Mouse (Mus musculus) spleen, postnatal 10 days (tissue): ENCODE measurements around the gene Camk1d.
"Not testable (repeated sequence)": the region's sequence is repeated elsewhere in the genome, so short reads cannot be mapped to it uniquely, and the experiment has no call there.

Experiments used
- DNase-seq, 2 experiments: peaks; one replicate each; pipeline ENCODE4 v3.0.0; 2021 to 2022; ENCODE audit warnings: low spot score in 2 of 2

Gene Camk1d

DNA sequence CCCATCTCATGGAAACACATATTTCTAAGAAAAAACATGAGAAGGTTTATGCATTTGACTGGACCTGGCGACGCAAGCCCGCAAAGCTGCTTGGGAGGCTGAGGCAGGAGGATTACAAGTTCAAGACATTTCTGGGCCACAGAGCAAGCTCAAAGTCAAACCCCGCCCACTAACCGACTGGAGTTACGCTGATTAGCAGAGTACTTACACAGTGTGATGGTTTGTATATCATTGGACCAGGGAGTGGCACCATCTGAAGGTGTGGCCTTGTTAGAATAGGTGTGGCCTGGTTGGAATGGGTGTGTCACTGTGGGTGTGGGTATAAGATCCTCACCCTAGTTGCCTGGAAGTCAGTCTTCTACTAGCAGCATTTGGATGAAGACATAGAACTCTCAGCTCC is 465.1 kb downstream of the Camk1d start:
- not testable (repeated sequence) for DNase-seq
